Mouse (Mus musculus) forebrain, embryonic 10.5 days (tissue): Measurements from ENCODE around the gene Defa31. TPM values are rescaled to one million over a fixed set of nuclear protein-coding genes. Genes with fewer than 3 reads are reported as not detected.
"Not testable (repeated sequence)": the region's sequence is repeated elsewhere in the genome, so short reads cannot be mapped to it uniquely, and the experiment has no call there.

Source experiments
- DNase-seq: peaks from one replicate; pipeline ENCODE4 v3.0.0-alpha.2; 2017; ENCODE audit warnings: low spot score; ENCODE audit errors: extremely low spot score
- H3K27ac ChIP-seq: fragments of 300-500 bp; sonication (generic); 2 replicates; pipeline ENCODE4 v1.5.1; 2016; ENCODE audit warnings: mild to moderate bottlenecking
- H3K27me3 ChIP-seq: fragments of 300-500 bp; sonication (generic); 2 replicates; pipeline ENCODE4 v1.6.1; 2016; ENCODE audit warnings: mild to moderate bottlenecking; ENCODE audit not compliant: poor library complexity, severe bottlenecking
- H3K36me3 ChIP-seq: fragments of 300-500 bp; sonication (generic); replicated peaks from 2 replicates; pipeline ENCODE4 v1.6.1; 2016; ENCODE audit warnings: mild to moderate bottlenecking, moderate library complexity
- H3K4me1 ChIP-seq: fragments of 300-500 bp; sonication (generic); 2 replicates; pipeline ENCODE4 v1.6.1; 2016
- H3K4me3 ChIP-seq: fragments of 300-500 bp; sonication (generic); 2 replicates; pipeline ENCODE4 v1.5.1; 2016; ENCODE audit warnings: mild to moderate bottlenecking, moderate library complexity
- H3K9me3 ChIP-seq: fragments of 300-500 bp; sonication (generic); 2 replicates; pipeline ENCODE4 v1.6.1; 2016; ENCODE audit warnings: mild to moderate bottlenecking, moderate library complexity
- WGBS: fragments of 180-500 bp; shearing (Covaris S2); methylation state at CpG from one replicate; pipeline ENCODE4 v1.1.7; 2016; 5-methylcytosine and 5-hydroxymethylcytosine counted together
- polyA plus RNA-seq: library from polyadenylated mRNA; unstranded; fragments of >200 nt; fragmentation: Nextera tagmentation; extraction: Ambion mirVana; gene quantifications from 2 replicates; pipeline ENCODE4 v1.2.1, GENCODE M21; 2016

The Defa31 gene
- polyA plus RNA-seq: not detected in 2 replicates

DNA sequence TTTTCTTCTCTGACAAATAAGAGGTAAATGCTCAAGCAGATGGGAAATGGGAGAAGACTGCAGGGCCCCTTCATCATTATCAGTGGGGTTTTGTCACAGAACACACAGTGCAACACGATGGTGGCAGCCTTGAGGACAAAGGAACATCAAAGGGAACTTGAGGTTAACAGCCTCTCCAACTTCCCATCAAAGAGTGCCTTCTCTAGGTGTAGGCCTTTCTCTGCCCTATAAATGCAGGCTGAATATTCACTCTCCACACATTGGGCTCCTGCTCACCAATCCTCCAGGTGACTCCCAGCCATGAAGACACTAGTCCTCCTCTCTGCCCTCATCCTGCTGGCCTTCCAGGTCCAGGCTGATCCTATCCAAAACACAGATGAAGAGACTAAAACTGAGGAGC lies at the start of gene Defa31:
Gene Defa31, plus strand, starts transcription at position 301 of the 400 bp plus-strand sequence.
- H3K4me1 ChIP-seq, H3K27ac ChIP-seq, H3K9me3 ChIP-seq, DNase-seq, H3K4me3 ChIP-seq, H3K27me3 ChIP-seq, H3K36me3 ChIP-seq: not testable (repeated sequence)
- no CpG with 5 or more reads among the region's 1 CpGs for WGBS

DNA sequence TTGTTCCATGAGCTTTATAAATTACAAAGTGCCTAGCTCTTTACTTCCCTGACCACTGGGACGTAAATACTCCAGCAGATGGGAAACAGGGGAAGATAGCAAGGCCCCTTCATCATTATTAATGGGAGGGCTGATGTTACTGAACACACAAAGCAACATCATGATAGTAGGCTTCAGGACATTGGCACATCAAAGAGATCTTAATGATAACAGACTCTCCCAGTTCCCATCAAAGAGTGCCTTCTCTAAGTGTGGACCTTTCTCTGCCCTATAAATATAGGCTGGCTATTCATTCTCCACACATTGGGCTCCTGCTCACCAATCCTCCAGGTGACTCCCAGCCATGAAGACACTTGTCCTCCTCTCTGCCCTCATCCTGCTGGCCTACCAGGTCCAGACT lies 29.4 kb upstream of the Defa31 start, which contains the start of gene Defa22:
Gene Defa22, plus strand, starts transcription at position 301 of the 400 bp plus-strand sequence.
- H3K27me3 ChIP-seq, DNase-seq, H3K4me1 ChIP-seq, H3K4me3 ChIP-seq, H3K36me3 ChIP-seq, H3K27ac ChIP-seq, H3K9me3 ChIP-seq: not testable (repeated sequence)
- WGBS: no CpG with 5 or more reads among the region's 1 CpGs

GRCm38 (mm10) chr8:21201261-21201660 lies 9.8 kb downstream of the Defa31 start, which contains the start of gene Gm15293:
Gm15293 (plus strand) TSS chr8:21201561.
- H3K4me3 ChIP-seq, H3K36me3 ChIP-seq: not testable (repeated sequence)
- no CpG with 5 or more reads among the region's 1 CpGs for WGBS

More at GRCm38 (mm10) chr8:21201261-21201660, 9.8 kb downstream of the Defa31 start, which contains the start of gene Gm15293:
- H3K27ac ChIP-seq, DNase-seq, H3K9me3 ChIP-seq, H3K27me3 ChIP-seq, H3K4me1 ChIP-seq: not testable (repeated sequence)

Other genes starting within 250 kb of the Defa31 start
- not detected in 2 replicates for gene AY761185, start 246.9 kb upstream of the Defa31 start, polyA plus RNA-seq
- not detected in 2 replicates for gene Defa21, start 166.1 kb upstream of the Defa31 start, polyA plus RNA-seq
- gene Defa23, start 136.6 kb upstream of the Defa31 start, polyA plus RNA-seq: not detected in 2 replicates
- gene Defa35, start 126.6 kb upstream of the Defa31 start, polyA plus RNA-seq: not detected in 2 replicates
- not detected in 2 replicates for gene Defa25, start 107.2 kb upstream of the Defa31 start, polyA plus RNA-seq
- not detected in 2 replicates for gene Gm14851, start 95.6 kb upstream of the Defa31 start, polyA plus RNA-seq
- not detected in 2 replicates for gene Defa30, start 57.0 kb upstream of the Defa31 start, polyA plus RNA-seq
- not detected in 2 replicates for gene Defa22, start 29.3 kb upstream of the Defa31 start, polyA plus RNA-seq
- not detected in 2 replicates for gene Gm15293, start 9.9 kb downstream of the Defa31 start, polyA plus RNA-seq
- not detected in 2 replicates for gene Gm15292, start 58.1 kb downstream of the Defa31 start, polyA plus RNA-seq
- not detected in 2 replicates for gene Defa27, start 123.9 kb downstream of the Defa31 start, polyA plus RNA-seq
- gene Defa29, start 135.4 kb downstream of the Defa31 start, polyA plus RNA-seq: not detected in 2 replicates
- not detected in 2 replicates for gene Defa2, start 186.9 kb downstream of the Defa31 start, polyA plus RNA-seq
- gene Defa33, start 200.2 kb downstream of the Defa31 start, polyA plus RNA-seq: not detected in 2 replicates
- not detected in 2 replicates for gene Defa36, start 235.8 kb downstream of the Defa31 start, polyA plus RNA-seq